Mouse (Mus musculus) embryonic facial prominence, embryonic 11.5 days (tissue): ENCODE data around the gene Pigyl. TPM values are rescaled to one million over a fixed set of nuclear protein-coding genes. Genes with fewer than 3 reads are reported as not detected.

Source experiments
- ATAC-seq: fragments of 200-750 bp; cut with Nextera tagmentation; replicated peaks from 2 replicates; pipeline ENCODE4 v1.8.0; 2017; ENCODE audit warnings: low read depth; ENCODE audit not compliant: insufficient number of reproducible peaks, low FRiP score, low TSS enrichment
- DNase-seq: peaks from one replicate; pipeline ENCODE4 v3.0.0-alpha.2; 2015; ENCODE audit warnings: low spot score
- H3K27ac ChIP-seq: fragments of 300-500 bp; sonication (generic); replicated peaks from 2 replicates; pipeline ENCODE4 v1.5.1; 2014; ENCODE audit warnings: mild to moderate bottlenecking, low read depth, low read length, control low read depth
- H3K27me3 ChIP-seq: fragments of 300-500 bp; sonication (generic); 2 replicates; pipeline ENCODE4 v1.6.1; 2014; ENCODE audit warnings: mild to moderate bottlenecking, low read length, moderate library complexity, mixed read lengths; ENCODE audit not compliant: control insufficient read depth, insufficient read depth
- H3K36me3 ChIP-seq: fragments of 300-500 bp; sonication (generic); replicated peaks from 2 replicates; pipeline ENCODE4 v1.6.1; 2014; ENCODE audit warnings: low read depth, mild to moderate bottlenecking, low read length, moderate library complexity, mixed read lengths; ENCODE audit not compliant: control insufficient read depth, insufficient read depth
- H3K4me1 ChIP-seq: fragments of 300-500 bp; sonication (generic); 2 replicates; pipeline ENCODE4 v1.6.1; 2014; ENCODE audit warnings: low read length, mixed read lengths; ENCODE audit not compliant: control insufficient read depth, insufficient read depth
- H3K4me2 ChIP-seq: fragments of 300-500 bp; sonication (generic); 2 replicates; pipeline ENCODE4 v1.6.1; 2014; ENCODE audit warnings: low read depth, mild to moderate bottlenecking, control low read depth, low read length, moderate library complexity
- H3K4me3 ChIP-seq: fragments of 300-500 bp; sonication (generic); 2 replicates; pipeline ENCODE4 v1.5.1; 2014; ENCODE audit warnings: low read depth, low read length, control low read depth
- H3K9ac ChIP-seq: fragments of 300-500 bp; sonication (generic); replicated peaks from 2 replicates; pipeline ENCODE4 v1.6.1; 2014; ENCODE audit warnings: mild to moderate bottlenecking, control low read depth, low read length
- H3K9me3 ChIP-seq: fragments of 300-500 bp; sonication (generic); replicated peaks from 2 replicates; pipeline ENCODE4 v1.6.1; 2016; ENCODE audit warnings: mild to moderate bottlenecking, low read length, inconsistent platforms, mixed read lengths; ENCODE audit not compliant: control insufficient read depth
- WGBS: fragments of 180-500 bp; shearing (Covaris S2); extraction: QIAGEN DNeasy Blood & Tissue Kit; methylation state at CpG from one replicate; pipeline ENCODE4 v1.1.7; 2014; 5-methylcytosine and 5-hydroxymethylcytosine counted together
- polyA plus RNA-seq: library from polyadenylated mRNA; unstranded; fragments of >200 nt; fragmentation: Nextera tagmentation; extraction: Ambion mirVana; gene quantifications from 2 replicates; pipeline ENCODE4 v1.2.1, GENCODE M21; 2014

Pigyl gene
- polyA plus RNA-seq, 1 experiment from 2014 or later: 52.7 TPM

DNA sequence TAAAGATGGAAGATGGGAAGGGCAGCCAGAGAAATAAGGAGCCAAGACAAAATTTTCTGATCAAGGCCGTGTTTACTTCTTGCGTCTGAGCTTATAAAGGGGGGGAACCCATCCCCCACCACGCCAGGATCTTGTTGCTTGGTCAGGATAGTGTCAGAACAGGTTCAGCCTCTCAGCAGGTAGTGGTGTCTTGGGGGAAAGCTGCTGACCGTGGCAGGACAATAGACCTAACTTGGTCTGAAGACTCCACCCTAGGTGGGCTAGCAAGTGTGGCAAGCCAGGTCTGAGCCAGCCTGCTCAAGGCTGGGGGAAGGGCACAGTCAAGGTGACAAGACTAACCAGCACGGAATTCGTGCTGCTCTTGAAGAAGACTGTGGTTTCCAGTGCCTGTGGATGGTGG, 4.7 kb downstream of the Pigyl start:
- H3K4me2 ChIP-seq: no peak overlapping the region
- DNase-seq (no peak), ATAC-seq (no peak)
- no peak overlapping the region for H3K9ac ChIP-seq
- no peaks in the 10 kb centered on the region; the same call in 1 of the 2 replicates for H3K36me3 ChIP-seq
- 41% methylated on average over 6 of the region's 6 CpGs for WGBS
- no peak overlapping the region for H3K27ac ChIP-seq
- no peak overlapping the region for H3K4me3 ChIP-seq
- H3K9me3 ChIP-seq: no peaks in the 10 kb centered on the region
- peaks cover 2% of the 10 kb centered on the region; the same call in 1 of the 2 replicates for H3K4me1 ChIP-seq
- no peaks in the 10 kb centered on the region for H3K27me3 ChIP-seq

GRCm38 (mm10) chr9:22162305-22162704, 5.7 kb downstream of the Pigyl start:
- Histone ChIP-seq H3K4me2 (no peak overlapping the region), H3K4me1 (peaks cover 2% of the 10 kb centered on the region; the same call in 1 of the 2 replicates), H3K9me3 (no peaks in the 10 kb centered on the region), H3K36me3 (no peaks in the 10 kb centered on the region; the same call in 1 of the 2 replicates), H3K4me3 (no peak overlapping the region), H3K9ac (no peak overlapping the region), H3K27me3 (no peaks in the 10 kb centered on the region), H3K27ac (no peak overlapping the region)
- ATAC-seq (no peak), DNase-seq (no peak)
- WGBS: 78% methylated on average over 9 of the region's 9 CpGs

DNA sequence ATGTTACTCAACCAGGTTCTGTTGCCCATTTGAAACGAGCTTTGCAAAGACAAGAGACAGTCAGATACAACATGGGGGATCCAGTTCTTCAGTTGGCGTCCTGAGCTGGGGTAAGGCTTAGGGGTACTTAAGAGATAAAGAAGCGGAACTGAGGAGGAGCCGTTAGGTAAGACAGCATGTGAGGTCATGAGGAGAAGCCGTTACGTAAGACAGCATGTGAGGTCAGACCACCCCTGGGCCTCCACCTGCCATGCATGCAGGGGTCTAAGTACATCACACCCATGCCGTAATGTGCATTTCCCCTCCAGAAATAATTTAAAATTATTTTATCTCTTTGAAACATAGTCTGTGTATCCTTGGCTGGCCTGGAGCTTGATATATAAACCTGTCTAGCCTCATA, 6.3 kb downstream of the Pigyl start:
- ATAC-seq (no peak), DNase-seq (no peak)
- Histone ChIP-seq H3K36me3 (no peaks in the 10 kb centered on the region; the same call in 1 of the 2 replicates), H3K27ac (no peak overlapping the region), H3K9me3 (no peaks in the 10 kb centered on the region), H3K4me2 (no peak overlapping the region), H3K4me1 (no peaks in the 10 kb centered on the region), H3K9ac (no peak overlapping the region), H3K27me3 (no peaks in the 10 kb centered on the region), H3K4me3 (no peak overlapping the region)
- WGBS: 86% methylated on average over 7 of the region's 7 CpGs

DNA sequence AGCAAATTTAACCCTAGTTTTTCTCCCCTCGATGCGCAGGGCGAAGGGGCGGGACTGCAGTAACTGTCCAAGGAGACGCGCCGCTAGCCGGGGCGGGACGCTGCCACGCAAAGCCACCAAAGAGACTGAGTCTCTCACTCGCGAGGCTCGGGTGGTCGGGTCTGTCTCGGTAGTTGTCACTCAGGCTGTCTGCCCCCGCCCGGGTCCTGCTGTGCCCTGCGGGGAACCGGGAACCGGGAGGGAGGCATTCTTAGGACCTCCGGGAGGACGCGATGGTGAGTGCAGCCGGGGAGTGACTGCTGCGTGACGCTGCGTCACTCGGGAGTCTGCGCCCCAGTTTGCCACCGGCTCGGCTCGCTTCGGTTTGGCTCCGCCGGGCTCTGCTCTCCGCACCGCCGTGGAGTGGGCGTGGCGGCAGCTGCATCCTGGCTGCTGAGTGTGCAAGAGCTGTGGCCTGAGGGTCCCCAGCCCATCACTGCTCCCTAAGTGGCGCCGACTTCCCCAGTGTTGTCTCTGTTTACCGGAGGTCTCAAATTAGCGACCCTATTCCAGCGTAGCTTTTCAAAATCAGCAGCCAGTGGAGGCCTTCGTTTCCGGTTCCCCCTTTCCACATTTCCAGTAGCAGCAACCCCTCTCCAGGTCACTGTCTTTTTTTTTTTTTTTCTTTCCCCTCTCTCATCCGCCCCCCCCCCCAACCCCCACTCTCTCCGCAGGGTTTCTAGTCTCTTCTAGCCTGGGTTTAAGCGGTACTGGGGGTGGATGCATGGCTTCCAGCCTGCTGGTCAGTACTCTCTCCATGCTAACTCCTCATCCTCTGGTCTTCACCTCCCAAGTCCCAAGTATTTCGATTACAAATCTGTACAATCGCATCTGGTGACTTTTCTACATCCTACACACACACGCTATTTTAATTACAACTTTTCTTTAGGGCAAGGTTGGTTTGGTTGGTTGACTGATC, 8.3 kb downstream of the Pigyl start:
- ATAC-seq (peak; percentile 73), DNase-seq (peak; percentile 69)
- Histone ChIP-seq H3K4me1 (no peaks in the 10 kb centered on the region), H3K27ac (0 out of 2 replicates have a peak overlapping the region, but pooled peaks have one; percentile 4), H3K36me3 (no peaks in the 10 kb centered on the region), H3K4me2 (peak overlapping the region; percentile 97), H3K9me3 (no peaks in the 10 kb centered on the region), H3K4me3 (peak overlapping the region; percentile 61), H3K9ac (peak overlapping the region; percentile 71), H3K27me3 (no peaks in the 10 kb centered on the region)
- 2% methylated on average over 53 of the region's 54 CpGs for WGBS

DNA sequence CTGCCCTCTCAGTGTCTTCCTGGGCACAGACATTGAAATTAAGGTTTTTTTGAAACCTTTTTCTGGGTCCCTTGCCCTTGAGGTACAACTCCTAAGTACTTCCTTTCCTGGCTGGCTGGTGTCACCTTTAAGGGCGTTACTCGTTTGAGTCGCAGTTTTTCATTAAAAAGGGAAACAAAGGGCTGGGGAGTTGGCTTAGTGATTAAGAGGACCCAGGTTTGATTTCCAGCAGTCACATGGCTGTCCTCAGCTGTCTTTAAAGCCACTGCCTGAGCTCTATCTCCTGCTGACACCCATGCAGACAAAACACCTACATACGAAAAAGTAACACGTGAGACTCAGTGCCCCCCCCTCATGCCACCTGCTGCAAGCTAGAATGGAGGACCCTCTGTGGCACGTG, 9.3 kb downstream of the Pigyl start:
- no peak overlapping the region for H3K4me2 ChIP-seq
- H3K4me1 ChIP-seq: no peaks in the 10 kb centered on the region
- H3K9ac ChIP-seq: no peak overlapping the region
- ATAC-seq (no peak), DNase-seq (no peak)
- no peaks in the 10 kb centered on the region for H3K9me3 ChIP-seq
- WGBS: 50% methylated on average over 6 of the region's 6 CpGs
- H3K27me3 ChIP-seq: no peaks in the 10 kb centered on the region
- H3K27ac ChIP-seq: no peak overlapping the region
- H3K36me3 ChIP-seq: no peaks in the 10 kb centered on the region
- no peak overlapping the region for H3K4me3 ChIP-seq

- H3K27me3 ChIP-seq: no peaks in the 10 kb centered on the region
- ATAC-seq: no peak
- no peak overlapping the region for H3K9ac ChIP-seq
- WGBS: 89% methylated on average over 10 of the region's 10 CpGs
- no peaks in the 10 kb centered on the region for H3K4me1 ChIP-seq
- no peak overlapping the region for H3K27ac ChIP-seq
- no peak for DNase-seq
- H3K36me3 ChIP-seq: no peaks in the 10 kb centered on the region
- no peaks in the 10 kb centered on the region for H3K9me3 ChIP-seq
- H3K4me2 ChIP-seq: no peak overlapping the region
- H3K4me3 ChIP-seq: no peak overlapping the region
These were observed 10.0 kb downstream of the Pigyl start for GRCm38 (mm10) chr9:22166686-22167085.

DNA sequence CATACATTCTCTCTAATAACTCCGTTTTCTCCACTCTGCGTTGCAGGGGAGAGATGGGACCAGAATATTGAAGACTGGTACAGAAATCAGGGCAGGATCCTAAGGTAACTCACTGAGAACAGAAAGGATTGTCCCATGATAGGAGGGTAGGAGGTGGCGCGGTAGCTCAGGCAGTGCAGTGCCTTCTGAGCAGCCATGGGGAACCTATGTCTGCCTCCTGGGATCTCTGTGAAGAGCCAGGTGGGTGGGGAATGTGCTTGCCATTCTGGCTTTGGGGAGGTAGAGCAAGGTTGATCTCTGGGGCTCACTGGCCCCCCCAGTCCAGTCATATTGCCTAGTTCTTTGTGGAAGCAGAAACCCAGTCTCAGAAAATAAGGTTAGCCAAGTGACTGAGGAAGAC, 11.1 kb downstream of the Pigyl start:
- no peak for ATAC-seq
- Histone ChIP-seq H3K27ac (no peak overlapping the region), H3K4me2 (no peak overlapping the region), H3K9me3 (no peaks in the 10 kb centered on the region), H3K27me3 (no peaks in the 10 kb centered on the region), H3K36me3 (no peaks in the 10 kb centered on the region), H3K4me1 (no peaks in the 10 kb centered on the region), H3K4me3 (no peak overlapping the region), H3K9ac (no peak overlapping the region)
- WGBS: 90% methylated on average over 4 of the region's 4 CpGs
- DNase-seq: no peak

- no peaks in the 10 kb centered on the region for H3K36me3 ChIP-seq
These were observed 12.7 kb downstream of the Pigyl start for GRCm38 (mm10) chr9:22169327-22169726.

More at GRCm38 (mm10) chr9:22169327-22169726, 12.7 kb downstream of the Pigyl start:
- H3K4me2 ChIP-seq: no peak overlapping the region
- no peaks in the 10 kb centered on the region for H3K27me3 ChIP-seq
- no peak for DNase-seq
- no peaks in the 10 kb centered on the region for H3K9me3 ChIP-seq
- no peak overlapping the region for H3K4me3 ChIP-seq
- 94% methylated on average over 11 of the region's 11 CpGs for WGBS
- H3K9ac ChIP-seq: no peak overlapping the region
- H3K27ac ChIP-seq: no peak overlapping the region
- ATAC-seq: no peak
- no peaks in the 10 kb centered on the region for H3K4me1 ChIP-seq
